Mouse (Mus musculus) spleen, adult 2 months (tissue): ENCODE results near the gene Calhm3. TPM values are rescaled to one million over a fixed set of nuclear protein-coding genes. Genes with fewer than 3 reads are reported as not detected.

Experiments
- DNase-seq, 2 experiments: peaks; one replicate each; pipeline versions ENCODE4 v3.0.0 to v3.0.0-alpha.2; 2012 to 2021; ENCODE audit warnings: low spot score in 2 of 2, low read depth in 1 of 2
- H3K27ac ChIP-seq: fragments of 200-500 bp; 2 replicates; pipeline ENCODE4 v1.5.1; 2012; ENCODE audit warnings: low read length, inconsistent platforms; ENCODE audit not compliant: insufficient read depth
- H3K27me3 ChIP-seq: fragments of 200-500 bp; 2 replicates; pipeline ENCODE4 v1.6.1; 2012; ENCODE audit warnings: mild to moderate bottlenecking, moderate library complexity, low read length, inconsistent platforms; ENCODE audit not compliant: control insufficient read depth, insufficient read depth
- H3K36me3 ChIP-seq: fragments of 200-500 bp; 2 replicates; pipeline ENCODE4 v1.6.1; 2012; ENCODE audit warnings: mild to moderate bottlenecking, low read length, inconsistent platforms; ENCODE audit not compliant: control insufficient read depth, insufficient read depth
- H3K4me1 ChIP-seq: fragments of 200-500 bp; 2 replicates; pipeline ENCODE4 v1.6.1; 2011; ENCODE audit warnings: inconsistent platforms; ENCODE audit not compliant: control insufficient read depth, insufficient read depth, insufficient read length
- H3K4me3 ChIP-seq: fragments of 200-500 bp; 2 replicates; pipeline ENCODE4 v1.5.1; 2011; ENCODE audit warnings: mild to moderate bottlenecking, inconsistent platforms; ENCODE audit not compliant: insufficient read depth, insufficient read length; ENCODE audit errors: extremely low read depth
- CTCF ChIP-seq: fragments of 200-500 bp; IDR thresholded peaks from 2 replicates; pipeline ENCODE4 v1.5.1; 2011; ENCODE audit warnings: mild to moderate bottlenecking, inconsistent platforms; ENCODE audit not compliant: insufficient read depth, insufficient read length, insufficient replicate concordance; ENCODE audit errors: extremely low read depth
- POLR2A ChIP-seq: fragments of 200-500 bp; IDR thresholded peaks from 2 replicates; pipeline ENCODE4 v1.6.1; 2011; ENCODE audit warnings: low read depth, low read length, inconsistent platforms
- WGBS: fragments of 180-500 bp; shearing (Covaris S2); methylation state at CpG from one replicate; pipeline ENCODE4 v1.1.7; 2018; 5-methylcytosine and 5-hydroxymethylcytosine counted together
- polyA plus RNA-seq: library from polyadenylated mRNA; depleted of rRNA; stranded (reverse); fragments of >200 nt; gene quantifications from 2 replicates; pipeline ENCODE4 v1.2.3, GENCODE M21; 2012

Calhm3 gene
- polyA plus RNA-seq, 1 experiment = not detected

DNA sequence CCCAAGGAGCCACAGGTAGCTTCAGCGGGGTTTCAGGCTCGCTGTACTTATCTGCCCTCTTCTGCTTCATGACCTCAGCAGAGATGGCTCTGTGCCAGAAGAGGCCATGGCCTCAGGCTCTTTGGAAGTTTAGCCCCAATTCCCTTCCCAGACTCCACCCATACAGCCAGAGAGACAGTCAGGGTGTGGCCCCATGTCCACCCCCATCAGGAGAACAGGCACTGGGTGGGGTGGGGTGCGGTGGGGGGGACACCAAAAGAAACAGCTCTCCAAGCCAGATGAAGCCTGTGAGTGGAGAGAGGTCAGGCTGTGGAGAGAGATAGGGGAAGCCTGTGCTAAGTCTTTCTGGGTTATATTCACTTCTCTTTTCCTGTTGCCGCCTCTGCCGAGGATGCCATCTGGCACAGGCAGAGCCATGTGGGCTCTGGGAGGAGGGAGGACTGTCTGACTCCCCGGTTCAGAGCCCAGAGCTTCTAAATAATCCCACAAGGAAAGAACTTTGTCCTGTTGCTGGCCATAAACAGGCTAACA lies 20.4 kb downstream of the Calhm3 start:
- Histone ChIP-seq H3K27ac (peak overlapping the region; percentile 95), H3K4me1 (peaks cover 42% of the 10 kb centered on the region; the same call in 1 of the 2 replicates), H3K27me3 (no peaks in the 10 kb centered on the region), H3K4me3 (peak overlapping the region; percentile 90), H3K36me3 (peaks cover 16% of the 10 kb centered on the region)
- no peak for TF ChIP-seq CTCF
- no peak for TF ChIP-seq POLR2A
- DNase-seq = peak in 1 of 2 experiments; percentile 44
- 2% methylated on average over 6 of the region's 6 CpGs for WGBS

DNA sequence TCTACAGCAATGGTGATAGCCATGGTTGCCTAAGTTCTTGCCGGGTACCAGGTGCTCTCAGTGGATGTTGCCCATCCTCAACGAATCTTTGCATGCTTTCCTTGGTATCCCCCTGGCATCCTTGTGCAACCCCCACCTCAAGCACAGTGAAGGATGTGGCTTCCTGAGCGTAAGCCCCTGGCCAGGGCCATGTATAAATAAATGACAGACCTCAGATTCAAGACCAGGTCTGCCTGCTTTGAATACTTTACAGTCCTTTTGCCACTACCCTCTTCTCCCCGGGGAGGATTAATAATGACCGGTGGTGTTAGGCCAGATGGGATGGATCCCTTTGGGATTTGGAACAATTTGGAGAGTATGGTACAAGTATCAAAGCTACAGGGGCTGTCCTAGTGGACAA lies 21.4 kb downstream of the Calhm3 start:
- DNase-seq = no peak
- Histone ChIP-seq H3K4me1 (peaks cover 42% of the 10 kb centered on the region; the same call in 1 of the 2 replicates), H3K4me3 (peak overlapping the region; percentile 90; the same call in 1 of the 2 replicates), H3K36me3 (peaks cover 23% of the 10 kb centered on the region), H3K27me3 (no peaks in the 10 kb centered on the region), H3K27ac (peak overlapping the region; percentile 95; the same call in 1 of the 2 replicates)
- 70% methylated on average over 5 of the region's 5 CpGs for WGBS
- TF ChIP-seq POLR2A (no peak), CTCF (no peak)

DNA sequence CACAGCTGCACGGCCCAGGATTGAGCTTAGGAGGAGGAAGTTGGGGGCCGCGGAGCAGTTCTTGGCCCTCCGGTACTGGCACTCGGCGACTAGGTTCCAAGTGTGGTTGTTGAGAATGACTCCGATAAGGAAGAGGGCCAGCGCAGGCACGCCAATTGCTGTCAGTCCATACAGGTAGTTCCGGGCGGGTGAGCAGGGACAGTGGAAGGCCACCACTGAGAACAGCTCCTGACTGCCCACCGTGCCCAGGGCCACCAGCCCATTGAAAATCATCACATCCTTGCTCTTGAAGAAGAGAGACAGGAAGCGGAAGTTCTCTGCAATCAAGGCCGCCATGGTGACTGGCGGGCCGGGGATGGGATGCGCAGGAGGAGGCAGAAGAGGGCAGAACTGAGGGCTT lies 22.0 kb downstream of the Calhm3 start:
- TF ChIP-seq CTCF = no peak
- TF ChIP-seq POLR2A = no peak
- H3K4me1 ChIP-seq = peaks cover 43% of the 10 kb centered on the region; the same call in 1 of the 2 replicates

GRCm38 (mm10) chr19:47133161-47133560 lies 24.4 kb downstream of the Calhm3 start:
- peak overlapping the region; percentile 84 for H3K27ac ChIP-seq
- H3K36me3 ChIP-seq = peaks cover 48% of the 10 kb centered on the region
- peak; percentile 63 to 70 for DNase-seq
- TF ChIP-seq POLR2A (no peak), CTCF (no peak)
- H3K4me1 ChIP-seq = peaks cover 38% of the 10 kb centered on the region; the same call in 1 of the 2 replicates
- peak overlapping the region; percentile 33; the same call in 1 of the 2 replicates for H3K4me3 ChIP-seq
- WGBS = 6% methylated on average over 7 of the region's 7 CpGs
- no peaks in the 10 kb centered on the region for H3K27me3 ChIP-seq

More for the DNA sequence above, 22.0 kb downstream of the Calhm3 start:
- Histone ChIP-seq H3K27me3 (no peaks in the 10 kb centered on the region), H3K36me3 (peaks cover 27% of the 10 kb centered on the region), H3K4me3 (no peak overlapping the region), H3K27ac (peak overlapping the region; percentile 11; the same call in 1 of the 2 replicates)
- WGBS = 81% methylated on average over 17 of the region's 17 CpGs
- no peak for DNase-seq

GRCm38 (mm10) chr19:47130551-47131125 lies 26.9 kb downstream of the Calhm3 start:
- WGBS = 87% methylated on average over 15 of the region's 15 CpGs
- Histone ChIP-seq H3K4me1 (peaks cover 30% of the 10 kb centered on the region; the same call in 1 of the 2 replicates), H3K36me3 (peaks cover 67% of the 10 kb centered on the region), H3K4me3 (no peak overlapping the region), H3K27me3 (no peaks in the 10 kb centered on the region), H3K27ac (no peak overlapping the region)
- TF ChIP-seq CTCF (no peak), POLR2A (no peak)
- peak in 1 of 2 experiments; percentile 45 for DNase-seq

GRCm38 (mm10) chr19:47128835-47129234 lies 28.7 kb downstream of the Calhm3 start:
- H3K27ac ChIP-seq = no peak overlapping the region
- peaks cover 59% of the 10 kb centered on the region for H3K36me3 ChIP-seq
- no peak for DNase-seq
- 85% methylated on average over 11 of the region's 11 CpGs for WGBS
- TF ChIP-seq CTCF (no peak), POLR2A (no peak)
- H3K27me3 ChIP-seq = no peaks in the 10 kb centered on the region
- no peak overlapping the region for H3K4me3 ChIP-seq
- peaks cover 20% of the 10 kb centered on the region; the same call in 1 of the 2 replicates for H3K4me1 ChIP-seq

DNA sequence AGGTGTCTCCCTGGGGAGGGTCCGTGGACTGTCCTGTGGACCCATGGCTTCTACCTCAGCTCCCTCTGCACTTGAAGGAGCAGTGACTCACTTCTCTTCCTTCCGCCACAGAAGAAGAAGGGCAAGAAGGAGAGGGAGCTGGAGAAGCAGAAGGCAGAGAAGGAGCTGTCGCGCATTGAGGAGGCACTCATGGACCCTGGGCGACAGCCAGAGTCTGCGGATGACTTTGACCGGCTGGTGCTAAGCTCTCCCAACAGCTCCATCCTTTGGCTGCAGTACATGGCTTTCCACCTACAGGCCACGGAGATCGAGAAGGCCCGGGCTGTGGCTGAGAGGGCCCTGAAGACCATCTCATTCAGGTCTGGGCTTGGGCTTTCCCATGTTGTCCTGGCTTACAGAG lies 29.4 kb downstream of the Calhm3 start:
- no peaks in the 10 kb centered on the region for H3K27me3 ChIP-seq
- 93% methylated on average over 10 of the region's 10 CpGs for WGBS
- H3K27ac ChIP-seq = no peak overlapping the region
- H3K4me1 ChIP-seq = peaks cover 14% of the 10 kb centered on the region; the same call in 1 of the 2 replicates
- H3K36me3 ChIP-seq = peaks cover 59% of the 10 kb centered on the region
- TF ChIP-seq CTCF (no peak), POLR2A (no peak)
- no peak overlapping the region for H3K4me3 ChIP-seq
- DNase-seq = no peak
